29 mouse cellular contexts compared by ENCODE assay signal in genomic region chr1:66456580-66456979, GRCm38 (mm10). TPM values are rescaled to one million over a fixed set of nuclear protein-coding genes. Genes with fewer than 3 reads are reported as not detected.
"Had no signal": no experiment of that assay in that cellular context is flagged by ENCODE, and none has a peak within 500 bp of the region (broad histone marks: within the 10 kb centered on the region; RNA-seq: fewer than 3 reads in every experiment).

No protein-coding gene starts in this region.

- ATAC-seq: hindbrain, postnatal 0 days; intestine, embryonic 16.5 days; liver, embryonic 12.5 days had no signal

- H3K4me2 ChIP-seq: heart, embryonic 11.5 days; heart, embryonic 13.5 days; heart, embryonic 15.5 days; hindbrain, embryonic 13.5 days; hindbrain, embryonic 15.5 days; kidney, embryonic 15.5 days; limb, embryonic 13.5 days; limb, embryonic 15.5 days; liver, embryonic 12.5 days had no signal

- H3K36me3 ChIP-seq: heart, embryonic 13.5 days; heart, embryonic 15.5 days; hindbrain, embryonic 13.5 days; hindbrain, embryonic 15.5 days; kidney, embryonic 15.5 days; limb, embryonic 13.5 days; limb, embryonic 15.5 days; liver, embryonic 12.5 days had no signal

- H3K4me3 ChIP-seq: gastrocnemius, adult 2 months; heart, adult 2 months; heart, embryonic 13.5 days; heart, embryonic 15.5 days; hindbrain, embryonic 13.5 days; hindbrain, embryonic 15.5 days; kidney, embryonic 15.5 days; limb, embryonic 13.5 days; limb, embryonic 15.5 days; liver, embryonic 12.5 days had no signal

- H3K9ac ChIP-seq: heart, embryonic 13.5 days; heart, embryonic 15.5 days; hindbrain, embryonic 13.5 days; hindbrain, embryonic 15.5 days; kidney, embryonic 15.5 days; limb, embryonic 13.5 days; limb, embryonic 15.5 days; liver, embryonic 12.5 days; liver, embryonic 14.5 days had no signal

- H3K27me3 ChIP-seq: heart, embryonic 13.5 days; heart, embryonic 15.5 days; hindbrain, embryonic 13.5 days; hindbrain, embryonic 15.5 days; kidney, embryonic 15.5 days; limb, embryonic 13.5 days; limb, embryonic 15.5 days; liver, embryonic 12.5 days had no signal

- H3K27ac ChIP-seq: gastrocnemius, adult 2 months; heart, adult 2 months; heart, embryonic 13.5 days; heart, embryonic 15.5 days; hindbrain, embryonic 13.5 days; hindbrain, embryonic 15.5 days; hindbrain, postnatal 0 days; kidney, embryonic 15.5 days; kidney, postnatal 0 days; limb, embryonic 13.5 days; limb, embryonic 15.5 days; liver, embryonic 12.5 days; liver, embryonic 14.5 days had no signal

- H3K4me1 ChIP-seq: heart, embryonic 15.5 days; hindbrain, embryonic 13.5 days; hindbrain, embryonic 15.5 days; kidney, embryonic 15.5 days; limb, embryonic 13.5 days; limb, embryonic 15.5 days; liver, embryonic 12.5 days had no signal

- DNase-seq: gastrocnemius, adult 2 months; gastrocnemius, postnatal 10 days; gastrocnemius, postnatal 25 days; heart, adult 11 months; heart, adult 2 months; heart, postnatal 14 days; heart, postnatal 36 days; kidney, adult 11 months; kidney, adult 2 months; kidney, adult 9 months; kidney, postnatal 14 days; kidney, postnatal 36 days; layer of hippocampus, adult 9-11 months; layer of hippocampus, postnatal 36 days; left cerebral cortex, postnatal 4 days had no signal

- H3K9me3 ChIP-seq: heart, embryonic 13.5 days; heart, embryonic 15.5 days; hindbrain, embryonic 13.5 days; hindbrain, embryonic 15.5 days; kidney, embryonic 15.5 days; limb, embryonic 15.5 days; liver, embryonic 12.5 days had no signal

RNA-seq across cellular contexts. Expression of gene Unc80, which starts 11.6 kb away (rescaled TPM):
- polyA plus RNA-seq: liver, adult 2 months; liver, embryonic 12.5 days had no signal
